In genomic region chr1:133767994-133768393, GRCm38 (mm10) we compare ENCODE assay signal across 16 mouse cellular contexts. TPM values are rescaled to one million over a fixed set of nuclear protein-coding genes. Genes with fewer than 3 reads are reported as not detected.
DNase-seq lines count a peak whose midpoint lies in the region; ATAC-seq and TF ChIP-seq lines count a peak whose summit lies in the region.
"Had no signal": no experiment of that assay in that cellular context is flagged by ENCODE, and none has a peak within 500 bp of the region (broad histone marks: within the 10 kb centered on the region; RNA-seq: fewer than 3 reads in every experiment).

No protein-coding gene starts in this region.

- DNase-seq in intestine, embryonic 14.5 days (ENCODE audit: low spot score) = no peak
- peak; percentile 72 for DNase-seq in cerebellum, adult 9-10 months
- no peak for DNase-seq in spleen, postnatal 36 days (ENCODE audit: low spot score in 2 of 2)
- DNase-seq: adrenal gland, postnatal 14 days; heart, postnatal 36 days; kidney, adult 9 months; layer of hippocampus, adult 9-11 months; left cerebral cortex, postnatal 4 days; lung, postnatal 14 days; midbrain, embryonic 14.5 days; right cerebral cortex, postnatal 25 days; thymus, adult 18-20 months had no signal

- no peak for ATAC-seq in intestine, embryonic 14.5 days (replicated peaks; ENCODE audit: low FRiP score, low TSS enrichment, low read depth)
- ATAC-seq in intestine, postnatal 0 days = no peak
- ATAC-seq in embryonic facial prominence, embryonic 12.5 days (ENCODE audit: insufficient number of reproducible peaks, insufficient read depth, low FRiP score, low TSS enrichment) = no peak
- ATAC-seq in inflammation-experienced regulatory T-cells, adult 6 months = no peak

- no peaks in the 10 kb centered on the region for H3K27me3 ChIP-seq in intestine, embryonic 14.5 days (replicated peaks; ENCODE audit: control insufficient read depth, insufficient read depth, low read length)
- H3K27me3 ChIP-seq in intestine, postnatal 0 days (replicated peaks; ENCODE audit: control insufficient read depth, insufficient read depth, low read length) = no peaks in the 10 kb centered on the region
- no peaks in the 10 kb centered on the region for H3K27me3 ChIP-seq in embryonic facial prominence, embryonic 12.5 days
- H3K27me3 ChIP-seq in small intestine, adult 2 months (ENCODE audit: control insufficient read depth, insufficient read depth, low read length) = no peaks in the 10 kb centered on the region

- TF ChIP-seq POLR2A in small intestine, adult 2 months (IDR thresholded peaks at IDR 0.05; ENCODE audit: low read depth, low read length) = no peak

- no peak for TF ChIP-seq CTCF in intestine, postnatal 0 days (IDR thresholded peaks at IDR 0.05; ENCODE audit: low read depth)
- no peak for TF ChIP-seq CTCF in small intestine, adult 2 months (IDR thresholded peaks at IDR 0.05; ENCODE audit: extremely low read depth, insufficient read length, insufficient replicate concordance, low read depth, low read length)

- H3K36me3 ChIP-seq in intestine, embryonic 14.5 days (ENCODE audit: control insufficient read depth, insufficient read depth, low read length) = no peaks in the 10 kb centered on the region
- 0 out of 2 replicates have a peak, but pooled peaks cover 3% of the 10 kb centered on the region for H3K36me3 ChIP-seq in intestine, postnatal 0 days (ENCODE audit: control insufficient read depth, insufficient read depth)
- no peaks in the 10 kb centered on the region for H3K36me3 ChIP-seq in embryonic facial prominence, embryonic 12.5 days
- H3K36me3 ChIP-seq in small intestine, adult 2 months (ENCODE audit: control insufficient read depth, insufficient read depth, low read length) = no peaks in the 10 kb centered on the region

- H3K4me1 ChIP-seq in intestine, embryonic 14.5 days (replicated peaks; ENCODE audit: control insufficient read depth, insufficient read depth, low read length) = peaks cover 37% of the 10 kb centered on the region
- H3K4me1 ChIP-seq in intestine, postnatal 0 days (replicated peaks; ENCODE audit: control insufficient read depth, insufficient read depth, low read length) = no peaks in the 10 kb centered on the region
- peaks cover 26% of the 10 kb centered on the region for H3K4me1 ChIP-seq in embryonic facial prominence, embryonic 12.5 days
- no peaks in the 10 kb centered on the region for H3K4me1 ChIP-seq in small intestine, adult 2 months (ENCODE audit: control insufficient read depth, insufficient read depth, insufficient read length, low read length)

- H3K9me3 ChIP-seq in intestine, embryonic 14.5 days (ENCODE audit: control insufficient read depth, low read length) = no peaks in the 10 kb centered on the region
- H3K9me3 ChIP-seq in intestine, postnatal 0 days (ENCODE audit: control insufficient read depth) = no peaks in the 10 kb centered on the region
- H3K9me3 ChIP-seq in embryonic facial prominence, embryonic 12.5 days = no peaks in the 10 kb centered on the region

- no peak overlapping the region for H3K4me3 ChIP-seq in intestine, embryonic 14.5 days (ENCODE audit: low read depth, low read length)
- no peak overlapping the region for H3K4me3 ChIP-seq in intestine, postnatal 0 days (ENCODE audit: low read depth, low read length)
- H3K4me3 ChIP-seq in embryonic facial prominence, embryonic 12.5 days = no peak overlapping the region
- no peak overlapping the region for H3K4me3 ChIP-seq in small intestine, adult 2 months (ENCODE audit: low read depth, low read length)

- peak overlapping the region; percentile 84 for H3K27ac ChIP-seq in intestine, embryonic 14.5 days (ENCODE audit: low read depth)
- H3K27ac ChIP-seq in intestine, postnatal 0 days (ENCODE audit: low read depth, low read length) = no peak overlapping the region
- peak overlapping the region; percentile 85 for H3K27ac ChIP-seq in embryonic facial prominence, embryonic 12.5 days
- peak overlapping the region; percentile 33 for H3K27ac ChIP-seq in small intestine, adult 2 months (ENCODE audit: insufficient read depth, low read depth, low read length)

- no peak overlapping the region for H3K9ac ChIP-seq in intestine, embryonic 14.5 days (ENCODE audit: low read length)
- no peak overlapping the region for H3K9ac ChIP-seq in intestine, postnatal 0 days (ENCODE audit: low read depth, low read length)
- H3K9ac ChIP-seq in embryonic facial prominence, embryonic 12.5 days = no peak overlapping the region

- 82% methylated on average over 5 of the region's 5 CpGs for WGBS in intestine, embryonic 14.5 days
- 87% methylated on average over 5 of the region's 5 CpGs for WGBS in intestine, postnatal 0 days
- WGBS in embryonic facial prominence, embryonic 12.5 days = 89% methylated on average over 5 of the region's 5 CpGs
- 80% methylated on average over 5 of the region's 5 CpGs for WGBS in small intestine, adult 2 months

- no peak overlapping the region for H3K4me2 ChIP-seq in intestine, embryonic 14.5 days (ENCODE audit: low read length)
- no peak overlapping the region for H3K4me2 ChIP-seq in intestine, postnatal 0 days (replicated peaks; ENCODE audit: low read depth)
- H3K4me2 ChIP-seq in embryonic facial prominence, embryonic 12.5 days (replicated peaks) = no peak overlapping the region

RNA-seq across cellular contexts. Expression of gene Atp2b4, which starts 32.8 kb away (rescaled TPM):
- polyA plus RNA-seq in intestine, embryonic 14.5 days (2014; fragmentation: Nextera tagmentation; extraction: Ambion mirVana) = 30.7 and 32.3 TPM in 2 replicates
- polyA plus RNA-seq in intestine, postnatal 0 days (2015; fragmentation: Nextera tagmentation; extraction: Ambion mirVana) = 9.8 and 11.8 TPM in 2 replicates
- polyA plus RNA-seq in embryonic facial prominence, embryonic 12.5 days (2016; fragmentation: Nextera tagmentation; extraction: Ambion mirVana) = 14.1 and 15.0 TPM in 2 replicates
- 5.0 and 5.5 TPM in 2 replicates for polyA plus RNA-seq in small intestine, adult 2 months (2012; rRNA removed)
- 10 to 100 TPM; 13.7 to 26.5 (median 16.2) TPM for polyA plus RNA-seq in inflammation-experienced regulatory T-cells, adult 6 months (2017; shearing (Covaris generic))
